Mouse (Mus musculus): Measurements from ENCODE around the gene Ms4a4a. TPM values are rescaled to one million over a fixed set of nuclear protein-coding genes. Genes with fewer than 3 reads are reported as not detected.

Ms4a4a gene
- 5.0 and 5.6 TPM in 2 replicates for polyA plus RNA-seq (2015; fragmentation: Nextera tagmentation; extraction: Ambion mirVana)

DNA sequence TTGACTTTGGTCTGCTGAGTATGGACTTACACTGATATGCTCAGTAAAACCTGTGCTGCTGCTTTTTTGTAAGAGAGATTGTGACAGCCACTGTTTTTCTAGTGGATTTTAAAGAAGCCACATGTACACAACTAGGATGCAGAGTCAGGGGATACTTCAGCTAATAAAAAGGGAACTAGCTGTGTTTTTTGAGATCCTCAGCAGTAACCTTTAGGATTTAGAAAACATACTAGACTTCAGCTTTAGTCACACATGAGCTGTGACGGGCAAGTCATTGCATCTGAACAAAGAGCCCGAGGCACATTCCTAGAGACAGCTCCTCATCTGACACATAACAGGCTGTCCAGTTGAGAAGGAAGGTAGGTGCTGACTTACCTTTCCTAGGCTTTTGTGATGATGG, at the start of gene Ms4a4a:
Gene Ms4a4a, plus strand, starts transcription at position 251 of the 400 bp plus-strand sequence.
- no peaks in the 10 kb centered on the region for H3K9me3 ChIP-seq (ENCODE audit: low read length)
- WGBS, result 69% methylated on average over 2 of the region's 2 CpGs
- H3K9ac ChIP-seq (replicated peaks; ENCODE audit: low read length), result no peak within 1 kb of the TSS
- no peak within 1 kb of the TSS for H3K27ac ChIP-seq (ENCODE audit: low read length)
- H3K4me2 ChIP-seq (replicated peaks; ENCODE audit: low read depth, low read length), result no peak within 1 kb of the TSS
- no peaks in the 10 kb centered on the region for H3K4me1 ChIP-seq (ENCODE audit: insufficient read depth, low read length)
- no peaks in the 10 kb centered on the region for H3K27me3 ChIP-seq (ENCODE audit: insufficient read depth, low read length)
- no peak for ATAC-seq (ENCODE audit: low FRiP score, low TSS enrichment)
- H3K36me3 ChIP-seq (ENCODE audit: insufficient read depth, low read length), result no peaks in the 10 kb centered on the region
- H3K4me3 ChIP-seq (ENCODE audit: low read length), result no peak within 1 kb of the TSS

DNA sequence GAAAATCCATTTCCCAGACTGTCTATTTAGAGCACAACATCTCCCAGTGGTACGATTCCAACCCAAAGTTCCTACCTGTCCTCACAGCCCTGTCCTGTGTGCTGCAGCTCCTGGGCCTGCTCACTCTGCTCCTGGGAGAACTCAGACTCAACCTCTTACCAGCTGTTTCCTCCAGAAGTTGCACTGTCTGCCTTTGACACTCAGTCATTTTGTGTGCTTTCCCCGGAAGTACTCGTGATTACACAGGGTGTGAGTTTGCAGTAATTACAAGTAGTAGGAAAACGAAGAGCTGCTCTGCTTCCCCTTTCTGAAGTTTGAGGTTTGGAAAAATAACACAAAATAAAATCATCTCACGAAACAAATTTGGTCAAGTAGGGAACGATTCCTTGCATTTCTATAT, 39.4 kb upstream of the Ms4a4a start, which contains the start of gene Ms4a7:
Gene Ms4a7, minus strand, starts transcription at position 215 of the 400 bp plus-strand sequence.
- H3K9me3 ChIP-seq (ENCODE audit: low read length), result no peaks in the 10 kb centered on the region
- H3K4me3 ChIP-seq (ENCODE audit: low read length), result no peak within 1 kb of the TSS
- WGBS, result 75% methylated on average over 6 of the region's 6 CpGs
- no peak within 1 kb of the TSS for H3K4me2 ChIP-seq (replicated peaks; ENCODE audit: low read depth, low read length)
- H3K36me3 ChIP-seq (ENCODE audit: insufficient read depth, low read length), result no peaks in the 10 kb centered on the region
- ATAC-seq (ENCODE audit: low FRiP score, low TSS enrichment), result no peak
- no peak within 1 kb of the TSS for H3K9ac ChIP-seq (replicated peaks; ENCODE audit: low read length)
- no peaks in the 10 kb centered on the region for H3K27me3 ChIP-seq (ENCODE audit: insufficient read depth, low read length)
- no peak within 1 kb of the TSS for H3K27ac ChIP-seq (ENCODE audit: low read length)
- H3K4me1 ChIP-seq (ENCODE audit: insufficient read depth, low read length), result no peaks in the 10 kb centered on the region

DNA sequence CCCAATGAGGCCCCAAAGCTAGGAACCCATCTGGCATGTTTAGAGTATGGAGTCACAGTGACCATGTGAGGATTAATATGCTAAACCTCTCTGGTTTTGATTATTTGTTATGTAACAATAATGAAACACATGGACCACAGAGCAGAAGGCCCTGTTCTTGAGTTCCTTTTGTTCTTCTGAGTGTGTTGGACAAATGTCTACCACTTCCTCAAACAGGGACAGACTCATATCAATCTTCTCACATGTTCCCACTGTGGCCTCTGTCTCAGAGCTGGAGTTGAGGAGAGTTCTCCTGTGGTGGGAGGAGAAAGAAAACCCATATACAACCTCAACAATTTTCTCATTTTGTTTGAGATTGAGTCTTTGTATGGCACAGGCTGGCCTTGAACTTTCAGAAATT, 32.2 kb upstream of the Ms4a4a start:
- H3K4me1 ChIP-seq (ENCODE audit: insufficient read depth, low read length), result no peaks in the 10 kb centered on the region
- no peak for ATAC-seq (ENCODE audit: low FRiP score, low TSS enrichment)

DNA sequence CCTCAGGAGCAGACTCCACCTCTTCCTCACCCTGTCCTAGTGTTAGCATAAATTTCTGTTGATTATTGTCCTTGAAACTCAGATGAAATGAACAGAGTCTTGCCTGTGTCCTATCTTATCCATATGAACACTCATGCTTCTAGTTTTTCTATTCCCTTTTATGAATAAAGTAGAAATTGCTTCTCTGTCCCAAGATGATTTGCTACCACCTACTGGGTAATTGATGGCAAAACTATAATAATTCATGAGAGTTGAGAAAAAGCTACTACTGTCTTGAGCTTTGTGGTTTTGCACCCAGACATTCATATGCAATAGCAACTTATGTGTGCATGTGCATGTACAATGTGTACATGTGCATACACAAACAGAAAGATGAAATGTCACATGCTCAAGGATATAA, 31.3 kb upstream of the Ms4a4a start:
- H3K36me3 ChIP-seq (ENCODE audit: insufficient read depth, low read length), result no peaks in the 10 kb centered on the region

More for the DNA sequence above, 32.2 kb upstream of the Ms4a4a start:
- Histone ChIP-seq H3K27ac (ENCODE audit: low read length) (no peak overlapping the region), H3K36me3 (ENCODE audit: insufficient read depth, low read length) (no peaks in the 10 kb centered on the region), H3K27me3 (ENCODE audit: insufficient read depth, low read length) (no peaks in the 10 kb centered on the region), H3K4me2 (replicated peaks; ENCODE audit: low read depth, low read length) (no peak overlapping the region), H3K9me3 (ENCODE audit: low read length) (no peaks in the 10 kb centered on the region), H3K4me3 (ENCODE audit: low read length) (no peak overlapping the region), H3K9ac (replicated peaks; ENCODE audit: low read length) (no peak overlapping the region)

DNA sequence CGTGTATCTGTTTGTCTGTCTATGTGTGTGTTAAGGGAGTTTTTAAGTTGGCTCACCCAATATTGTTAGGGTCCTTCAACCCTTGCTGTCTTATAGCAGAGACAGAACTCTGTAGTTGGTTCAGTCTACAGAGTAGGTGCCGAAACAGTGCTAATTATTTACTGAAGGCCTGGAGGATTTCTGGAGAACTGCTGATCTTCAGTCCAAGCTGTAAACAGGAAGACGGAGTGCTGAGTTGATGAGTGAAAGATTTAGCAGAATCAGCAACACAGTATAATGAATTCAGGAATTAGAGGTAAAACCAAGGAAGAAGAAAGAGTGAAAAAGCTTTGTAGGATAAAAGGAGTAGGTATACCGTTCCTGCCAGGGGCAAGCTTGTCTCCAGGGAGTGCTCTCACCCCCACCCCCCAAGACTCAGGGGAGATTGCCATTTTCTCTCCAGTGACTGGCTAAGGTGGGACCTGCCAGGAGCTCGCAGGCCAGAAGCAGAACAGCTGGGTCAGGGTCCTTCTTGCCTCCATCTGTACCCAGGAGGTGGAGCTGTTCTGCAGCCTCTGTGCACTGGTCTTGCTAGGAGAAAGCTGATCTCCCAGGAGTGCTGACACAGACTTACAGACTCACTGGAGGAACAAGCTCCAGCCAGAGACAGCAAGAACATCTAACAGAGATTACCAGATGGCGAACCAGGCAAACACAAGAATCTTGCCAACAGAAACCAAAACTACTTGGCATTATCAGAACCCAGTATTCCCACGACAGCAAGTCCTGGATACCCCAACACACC, 25.4 kb upstream of the Ms4a4a start:
- Histone ChIP-seq H3K36me3 (ENCODE audit: insufficient read depth, low read length) (no peaks in the 10 kb centered on the region), H3K4me2 (replicated peaks; ENCODE audit: low read depth, low read length) (no peak overlapping the region), H3K27me3 (ENCODE audit: insufficient read depth, low read length) (no peaks in the 10 kb centered on the region), H3K4me3 (ENCODE audit: low read length) (no peak overlapping the region), H3K27ac (ENCODE audit: low read length) (no peak overlapping the region), H3K9ac (replicated peaks; ENCODE audit: low read length) (no peak overlapping the region), H3K4me1 (ENCODE audit: insufficient read depth, low read length) (no peaks in the 10 kb centered on the region), H3K9me3 (ENCODE audit: low read length) (no peaks in the 10 kb centered on the region)
- ATAC-seq (ENCODE audit: low FRiP score, low TSS enrichment), result peak; percentile 91
- 50% methylated on average over 7 of the region's 7 CpGs for WGBS

More for the DNA sequence above, 31.3 kb upstream of the Ms4a4a start:
- Histone ChIP-seq H3K9ac (replicated peaks; ENCODE audit: low read length) (no peak overlapping the region), H3K4me3 (ENCODE audit: low read length) (no peak overlapping the region), H3K4me2 (replicated peaks; ENCODE audit: low read depth, low read length) (no peak overlapping the region), H3K27me3 (ENCODE audit: insufficient read depth, low read length) (no peaks in the 10 kb centered on the region), H3K9me3 (ENCODE audit: low read length) (no peaks in the 10 kb centered on the region), H3K4me1 (ENCODE audit: insufficient read depth, low read length) (no peaks in the 10 kb centered on the region), H3K27ac (ENCODE audit: low read length) (no peak overlapping the region)
- ATAC-seq (ENCODE audit: low FRiP score, low TSS enrichment), result no peak

DNA sequence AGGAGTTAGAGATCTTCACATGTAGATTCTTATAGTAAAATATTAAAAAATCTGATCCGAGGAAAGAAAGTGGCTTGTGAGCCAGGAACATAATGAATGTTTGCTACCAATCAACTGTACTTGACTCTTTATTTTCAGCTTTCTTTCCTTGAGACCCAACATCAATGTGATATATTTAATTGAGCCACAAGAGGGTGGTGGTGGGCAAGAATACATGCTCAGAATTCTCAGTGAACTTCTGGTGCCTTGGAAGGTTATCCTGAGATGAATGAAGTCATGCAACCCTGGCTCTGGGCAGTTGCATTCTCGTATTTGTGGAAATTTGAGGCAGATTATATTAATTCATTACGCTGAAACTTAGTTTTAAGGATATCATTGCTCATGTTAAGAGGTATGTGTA, 23.4 kb upstream of the Ms4a4a start:
- H3K9ac ChIP-seq (replicated peaks; ENCODE audit: low read length), result no peak overlapping the region
- no peak for ATAC-seq (ENCODE audit: low FRiP score, low TSS enrichment)
- H3K36me3 ChIP-seq (ENCODE audit: insufficient read depth, low read length), result no peaks in the 10 kb centered on the region
- no peak overlapping the region for H3K4me3 ChIP-seq (ENCODE audit: low read length)
- no peaks in the 10 kb centered on the region for H3K9me3 ChIP-seq (ENCODE audit: low read length)
- 50% methylated on average over 3 of the region's 3 CpGs for WGBS
- H3K4me2 ChIP-seq (replicated peaks; ENCODE audit: low read depth, low read length), result no peak overlapping the region
- no peak overlapping the region for H3K27ac ChIP-seq (ENCODE audit: low read length)
- no peaks in the 10 kb centered on the region for H3K27me3 ChIP-seq (ENCODE audit: insufficient read depth, low read length)
- H3K4me1 ChIP-seq (ENCODE audit: insufficient read depth, low read length), result no peaks in the 10 kb centered on the region

DNA sequence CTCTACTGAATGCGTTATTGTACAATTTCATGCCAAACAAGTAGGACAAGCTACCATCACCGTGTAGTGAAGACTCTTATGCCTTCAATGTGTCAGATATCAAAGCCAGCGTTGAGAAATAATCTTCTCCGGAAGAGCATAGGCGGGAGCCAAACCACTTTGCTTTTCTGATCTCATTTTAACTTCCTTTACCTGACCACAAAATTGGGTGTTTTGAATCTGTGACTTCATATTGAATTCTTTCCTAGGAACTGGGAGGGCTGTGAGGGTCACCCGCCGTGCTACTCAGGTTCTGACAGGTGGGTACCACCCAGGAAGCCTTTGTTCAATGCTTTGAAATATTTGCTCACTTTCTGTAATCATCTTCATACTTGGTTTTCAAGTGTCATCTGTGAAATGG, 19.6 kb upstream of the Ms4a4a start:
- 88% methylated on average over 7 of the region's 7 CpGs for WGBS
- Histone ChIP-seq H3K4me3 (ENCODE audit: low read length) (no peak overlapping the region), H3K36me3 (ENCODE audit: insufficient read depth, low read length) (no peaks in the 10 kb centered on the region), H3K4me1 (ENCODE audit: insufficient read depth, low read length) (no peaks in the 10 kb centered on the region), H3K4me2 (replicated peaks; ENCODE audit: low read depth, low read length) (no peak overlapping the region), H3K27ac (ENCODE audit: low read length) (no peak overlapping the region), H3K9me3 (ENCODE audit: low read length) (no peaks in the 10 kb centered on the region), H3K9ac (replicated peaks; ENCODE audit: low read length) (no peak overlapping the region), H3K27me3 (ENCODE audit: insufficient read depth, low read length) (no peaks in the 10 kb centered on the region)
- ATAC-seq (ENCODE audit: low FRiP score, low TSS enrichment), result no peak

DNA sequence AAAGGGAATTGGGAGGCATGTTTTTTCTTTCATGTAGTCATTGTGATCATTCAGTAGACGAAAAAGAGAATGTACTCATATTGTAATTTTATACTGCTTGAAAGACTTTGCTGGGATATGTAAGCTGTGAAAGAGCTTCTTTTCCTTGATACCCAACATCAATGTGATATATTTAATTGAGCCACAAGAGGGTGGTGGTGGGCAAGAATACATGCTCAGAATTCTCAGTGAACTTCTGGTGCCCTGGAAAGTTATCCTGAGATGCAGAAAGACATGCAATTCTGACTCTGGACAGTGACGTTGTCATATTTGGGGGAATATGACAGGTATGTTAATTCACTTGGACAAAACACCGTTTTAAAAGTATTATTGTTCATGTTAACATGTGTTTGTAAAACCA, 15.2 kb upstream of the Ms4a4a start:
- Histone ChIP-seq H3K9me3 (ENCODE audit: low read length) (no peaks in the 10 kb centered on the region), H3K9ac (replicated peaks; ENCODE audit: low read length) (no peak overlapping the region), H3K27ac (ENCODE audit: low read length) (no peak overlapping the region), H3K27me3 (ENCODE audit: insufficient read depth, low read length) (no peaks in the 10 kb centered on the region), H3K4me2 (replicated peaks; ENCODE audit: low read depth, low read length) (no peak overlapping the region), H3K4me3 (ENCODE audit: low read length) (no peak overlapping the region), H3K36me3 (ENCODE audit: insufficient read depth, low read length) (no peaks in the 10 kb centered on the region), H3K4me1 (ENCODE audit: insufficient read depth, low read length) (no peaks in the 10 kb centered on the region)
- no peak for ATAC-seq (ENCODE audit: low FRiP score, low TSS enrichment)
- WGBS, result 67% methylated on average over 3 of the region's 3 CpGs

DNA sequence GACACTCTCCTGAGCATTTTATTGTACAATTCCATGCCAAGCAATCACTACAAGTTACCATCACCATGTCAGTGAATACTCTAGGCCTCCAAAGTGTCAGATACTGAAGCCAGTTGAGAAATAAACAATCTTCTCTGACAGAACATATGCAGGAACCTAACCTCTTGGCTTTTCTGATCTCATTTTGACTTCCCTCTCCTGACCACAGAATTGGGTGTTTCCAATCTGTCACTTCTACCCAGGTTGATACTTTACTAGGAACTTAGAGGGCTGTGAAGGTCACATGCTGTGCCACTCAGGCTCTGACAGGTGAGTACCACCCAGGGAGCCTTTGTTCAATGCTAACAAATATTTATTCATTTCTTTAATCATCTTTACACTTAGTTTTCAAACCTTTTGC, 13.3 kb upstream of the Ms4a4a start:
- Histone ChIP-seq H3K27ac (ENCODE audit: low read length) (no peak overlapping the region), H3K27me3 (ENCODE audit: insufficient read depth, low read length) (no peaks in the 10 kb centered on the region), H3K4me1 (ENCODE audit: insufficient read depth, low read length) (no peaks in the 10 kb centered on the region), H3K4me3 (ENCODE audit: low read length) (no peak overlapping the region), H3K4me2 (replicated peaks; ENCODE audit: low read depth, low read length) (no peak overlapping the region), H3K36me3 (ENCODE audit: insufficient read depth, low read length) (no peaks in the 10 kb centered on the region), H3K9me3 (ENCODE audit: low read length) (no peaks in the 10 kb centered on the region), H3K9ac (replicated peaks; ENCODE audit: low read length) (no peak overlapping the region)
- ATAC-seq (ENCODE audit: low FRiP score, low TSS enrichment), result no peak

DNA sequence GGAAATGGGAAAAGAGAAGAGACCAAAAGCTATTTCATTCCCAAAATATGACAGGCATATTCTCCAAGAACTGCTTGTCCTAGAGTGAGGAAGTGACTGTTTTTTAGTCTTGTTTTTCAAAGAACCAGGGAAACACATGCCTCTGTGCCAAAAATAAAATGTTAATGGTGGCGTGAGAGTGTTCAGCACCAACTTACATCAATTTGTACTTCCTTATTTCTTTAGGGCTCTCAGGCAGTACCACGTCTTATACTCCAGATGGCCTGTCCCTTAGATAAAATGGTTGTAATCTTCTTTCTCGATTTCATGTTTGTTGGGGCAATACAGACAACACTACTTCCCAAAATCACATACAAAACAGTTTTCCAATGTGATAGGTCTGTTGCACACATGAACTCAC, 7.0 kb upstream of the Ms4a4a start:
- no peaks in the 10 kb centered on the region for H3K27me3 ChIP-seq (ENCODE audit: insufficient read depth, low read length)
- 70% methylated on average over 3 of the region's 3 CpGs for WGBS
- no peaks in the 10 kb centered on the region for H3K4me1 ChIP-seq (ENCODE audit: insufficient read depth, low read length)
- H3K9me3 ChIP-seq (ENCODE audit: low read length), result no peaks in the 10 kb centered on the region
- no peak overlapping the region for H3K4me3 ChIP-seq (ENCODE audit: low read length)
- ATAC-seq (ENCODE audit: low FRiP score, low TSS enrichment), result no peak
- H3K36me3 ChIP-seq (ENCODE audit: insufficient read depth, low read length), result no peaks in the 10 kb centered on the region
- no peak overlapping the region for H3K9ac ChIP-seq (replicated peaks; ENCODE audit: low read length)
- no peak overlapping the region for H3K27ac ChIP-seq (ENCODE audit: low read length)
- no peak overlapping the region for H3K4me2 ChIP-seq (replicated peaks; ENCODE audit: low read depth, low read length)
